10 mouse cellular contexts compared by ENCODE assay signal in genomic region chr8:106924904-106925349, GRCm38 (mm10). TPM values are rescaled to one million over a fixed set of nuclear protein-coding genes. Genes with fewer than 3 reads are reported as not detected.
DNase-seq lines count a peak whose midpoint lies in the region; ATAC-seq lines count a peak whose summit lies in the region.
"Had no signal": no experiment of that assay in that cellular context is flagged by ENCODE, and none has a peak within 500 bp of the region (broad histone marks: within the 10 kb centered on the region; RNA-seq: fewer than 3 reads in every experiment).

No protein-coding gene starts in this region.

- H3K27ac ChIP-seq in limb, embryonic 15.5 days: peak overlapping the region; percentile 70
- H3K27ac ChIP-seq: liver, embryonic 15.5 days had no signal

- no peak overlapping the region for H3K9ac ChIP-seq in limb, embryonic 15.5 days
- H3K9ac ChIP-seq: liver, embryonic 15.5 days had no signal

- H3K36me3 ChIP-seq in limb, embryonic 15.5 days: peaks cover 31% of the 10 kb centered on the region

- no peaks in the 10 kb centered on the region for H3K9me3 ChIP-seq in limb, embryonic 15.5 days
- H3K9me3 ChIP-seq: liver, embryonic 15.5 days had no signal

- peak; percentile 26 for DNase-seq in adrenal gland, postnatal 10 days
- no peak for DNase-seq in adrenal gland, postnatal 36 days
- peak; percentile 38 to 62 for DNase-seq in left cerebral cortex, adult 18-20 months (ENCODE audit: low spot score in 2 of 2)
- no peak for DNase-seq in left cerebral cortex, adult 11 months (ENCODE audit: low spot score)
- peak; percentile 80 for DNase-seq in brain, adult 2 months (ENCODE audit: low read depth, low spot score)
- DNase-seq in cerebellum, adult 8-10 months: no peak
- DNase-seq in thymus, adult 18-20 months: no peak
- DNase-seq: kidney, postnatal 10 days had no signal

- no peak for ATAC-seq in limb, embryonic 15.5 days (ENCODE audit: insufficient number of reproducible peaks, low FRiP score, low TSS enrichment, low read depth)

- no peak overlapping the region for H3K4me2 ChIP-seq in limb, embryonic 15.5 days
- H3K4me2 ChIP-seq: liver, embryonic 15.5 days had no signal

- H3K4me1 ChIP-seq in limb, embryonic 15.5 days: peaks cover 12% of the 10 kb centered on the region
- H3K4me1 ChIP-seq: liver, embryonic 15.5 days had no signal

- H3K27me3 ChIP-seq in limb, embryonic 15.5 days: no peaks in the 10 kb centered on the region
- H3K27me3 ChIP-seq: liver, embryonic 15.5 days had no signal

- 60% methylated on average over 8 of the region's 8 CpGs for WGBS in limb, embryonic 15.5 days

- no peak overlapping the region for H3K4me3 ChIP-seq in limb, embryonic 15.5 days
- H3K4me3 ChIP-seq: liver, embryonic 15.5 days had no signal

RNA-seq across cellular contexts. Expression of gene Sntb2, which starts 10.6 kb away (rescaled TPM):
- 10 to 100 TPM; 23.5 to 30.0 TPM for total RNA-seq in adrenal gland, postnatal 10 days (2021)
- total RNA-seq in adrenal gland, postnatal 36 days (2021): 10 to 100 TPM; 28.8 to 39.5 TPM
- 10 to 100 TPM; 20.8 to 21.3 TPM for total RNA-seq in left cerebral cortex, adult 18-20 months (2021)
- polyA plus RNA-seq in limb, embryonic 15.5 days (2015; fragmentation: Nextera tagmentation; extraction: Ambion mirVana): 14.9 and 17.8 TPM in 2 replicates

RNA-seq across cellular contexts. Expression of gene Utp4, which starts 31.5 kb away (rescaled TPM):
- total RNA-seq in adrenal gland, postnatal 10 days (2021): 10 to 100 TPM; 36.2 to 40.8 TPM
- 10 to 100 TPM; 48.7 to 50.6 TPM for total RNA-seq in adrenal gland, postnatal 36 days (2021)
- 10 to 100 TPM; 36.9 to 40.8 TPM for total RNA-seq in left cerebral cortex, adult 18-20 months (2021)
- polyA plus RNA-seq in limb, embryonic 15.5 days (2015; fragmentation: Nextera tagmentation; extraction: Ambion mirVana): 62.5 and 64.0 TPM in 2 replicates

RNA-seq across cellular contexts. Expression of gene Has3, which starts 54.9 kb away (rescaled TPM):
- 1 to 10 TPM in 1 of 2 experiments, under 1 TPM in 1; 0.96 to 2.2 TPM for total RNA-seq in adrenal gland, postnatal 10 days (2021)
- 1 to 10 TPM in 1 of 2 experiments, under 1 TPM in 1; 0.20 to 1.5 TPM for total RNA-seq in adrenal gland, postnatal 36 days (2021)
- total RNA-seq in left cerebral cortex, adult 18-20 months (2021): 1 to 10 TPM; 1.1 to 2.0 TPM
- 0.42 and 0.76 TPM in 2 replicates for polyA plus RNA-seq in limb, embryonic 15.5 days (2015; fragmentation: Nextera tagmentation; extraction: Ambion mirVana)

Comparison
In these comparisons a context has a peak if more than half of its experiments do, and no peak if none do; other contexts are left out.
1. DNase-seq: peak in adrenal gland, postnatal 10 days (single experiment), left cerebral cortex, adult 18-20 months (2 of 2) and brain, adult 2 months (single experiment); none in adrenal gland, postnatal 36 days (0 of 2), left cerebral cortex, adult 11 months (single experiment), cerebellum, adult 8-10 months (single experiment) and thymus, adult 18-20 months (0 of 2).